Mouse (Mus musculus): Measurements from ENCODE around the gene Mpdu1.
A peak's percentile ranks its signal among the peaks of the same experiment; 100 is the strongest.

GRCm38 (mm10) chr11:69698574-69698973 is 36.1 kb upstream of the Mpdu1 start:
- TF ChIP-seq CTCF (conservative IDR thresholded peaks at IDR 0.05 in 1 of 2, IDR thresholded peaks at IDR 0.05 in 1 of 2; ENCODE audit: low read depth in 2 of 2, low read length in 2 of 2) (peak; percentile 19 to 35; a peak in 2 of 4 replicates), UBTF (IDR thresholded peaks at IDR 0.05; ENCODE audit: low read depth, low read length) (no peak)

Measured in CH12.LX (cell line).